Mouse (Mus musculus) megakaryocyte, embryonic 14.5 days (primary cell): ENCODE results near the gene Mapkapk5. TPM values are rescaled to one million over a fixed set of nuclear protein-coding genes. Genes with fewer than 3 reads are reported as not detected.

Experiments
- H3K27me3 ChIP-seq: replicated peaks from 2 replicates; pipeline ENCODE3; 2012; ENCODE audit warnings: inconsistent platforms
- H3K36me3 ChIP-seq: replicated peaks from 2 replicates; pipeline ENCODE3; 2012; ENCODE audit warnings: low read length, inconsistent platforms, mixed read lengths
- H3K4me1 ChIP-seq: 2 replicates; pipeline ENCODE4 v1.6.1; 2012; ENCODE audit warnings: inconsistent platforms
- H3K4me3 ChIP-seq: replicated peaks from 2 replicates; pipeline ENCODE3; 2012; ENCODE audit warnings: moderate library complexity, mild to moderate bottlenecking, inconsistent platforms
- H3K9me3 ChIP-seq: 2 replicates; pipeline ENCODE4 v1.6.1; 2012; ENCODE audit warnings: inconsistent platforms
- FLI1 ChIP-seq: IDR thresholded peaks from 2 replicates; pipeline ENCODE4 v1.6.1; 2012; ENCODE audit warnings: low read length, inconsistent platforms, mixed read lengths
- GATA1 ChIP-seq: IDR thresholded peaks from 3 replicates; pipeline ENCODE4 v1.6.1; 2012; ENCODE audit warnings: mixed read lengths, low read length, inconsistent platforms, borderline replicate concordance
- polyA plus RNA-seq: library from polyadenylated mRNA; stranded (reverse); fragments of >175 nt; gene quantifications from 2 replicates; pipeline ENCODE4 v1.2.3, GENCODE M21; 2012; ENCODE audit warnings: low replicate concordance; ENCODE audit not compliant: insufficient read depth

Mapkapk5 gene
- polyA plus RNA-seq, 1 experiment, result 85.9 TPM

GRCm38 (mm10) chr5:121564468-121564895 lies 18.8 kb upstream of the Mapkapk5 start:
- peak overlapping the region; percentile 86 for H3K4me3 ChIP-seq
- no peak for TF ChIP-seq FLI1
- TF ChIP-seq GATA1, result no peak
- no peaks in the 10 kb centered on the region for H3K9me3 ChIP-seq
- peaks cover 36% of the 10 kb centered on the region for H3K36me3 ChIP-seq
- H3K27me3 ChIP-seq, result no peaks in the 10 kb centered on the region
- H3K4me1 ChIP-seq, result peaks cover 19% of the 10 kb centered on the region

- Histone ChIP-seq H3K27me3 (peaks cover 7% of the 10 kb centered on the region), H3K9me3 (no peaks in the 10 kb centered on the region), H3K4me1 (peaks cover 19% of the 10 kb centered on the region), H3K4me3 (no peak overlapping the region), H3K36me3 (peaks cover 16% of the 10 kb centered on the region)
- TF ChIP-seq GATA1 (no peak), FLI1 (no peak)
Measured at GRCm38 (mm10) chr5:121562436-121562835, 16.7 kb upstream of the Mapkapk5 start.

GRCm38 (mm10) chr5:121549196-121549595 lies 3.5 kb upstream of the Mapkapk5 start:
- Histone ChIP-seq H3K4me1 (peaks cover 44% of the 10 kb centered on the region), H3K9me3 (peaks cover 12% of the 10 kb centered on the region), H3K36me3 (no peaks in the 10 kb centered on the region), H3K4me3 (no peak overlapping the region), H3K27me3 (peaks cover 4% of the 10 kb centered on the region)
- TF ChIP-seq GATA1, result no peak
- no peak for TF ChIP-seq FLI1

GRCm38 (mm10) chr5:121547084-121547483 lies 1.4 kb upstream of the Mapkapk5 start:
- H3K36me3 ChIP-seq, result no peaks in the 10 kb centered on the region
- H3K9me3 ChIP-seq, result peaks cover 12% of the 10 kb centered on the region
- H3K4me1 ChIP-seq, result peaks cover 55% of the 10 kb centered on the region
- H3K4me3 ChIP-seq, result no peak overlapping the region
- TF ChIP-seq GATA1, result no peak
- no peak for TF ChIP-seq FLI1
- peaks cover 4% of the 10 kb centered on the region for H3K27me3 ChIP-seq

- Histone ChIP-seq H3K36me3 (no peaks in the 10 kb centered on the region), H3K27me3 (peaks cover 2% of the 10 kb centered on the region), H3K4me1 (peaks cover 57% of the 10 kb centered on the region), H3K9me3 (peaks cover 8% of the 10 kb centered on the region), H3K4me3 (peak overlapping the region; percentile 96)
- TF ChIP-seq GATA1, result no peak
- TF ChIP-seq FLI1, result no peak
Measured at GRCm38 (mm10) chr5:121546530-121546895, 808 bp upstream of the Mapkapk5 start.

- Histone ChIP-seq H3K36me3 (peaks cover 7% of the 10 kb centered on the region), H3K4me1 (peaks cover 60% of the 10 kb centered on the region), H3K27me3 (no peaks in the 10 kb centered on the region), H3K4me3 (peak within 1 kb of the TSS; percentile 96), H3K9me3 (no peaks in the 10 kb centered on the region)
- TF ChIP-seq GATA1, result no peak
- no peak for TF ChIP-seq FLI1
Measured at GRCm38 (mm10) chr5:121544910-121545792, 554 bp downstream of the Mapkapk5 start, which contains the start of the genes Adam1a and Gm42878. TSS of gene Adam1a (minus strand) at chr5:121545482. TSS of gene Gm42878 (minus strand) at chr5:121545482.

GRCm38 (mm10) chr5:121543370-121543769 lies 2.3 kb downstream of the Mapkapk5 start:
- Histone ChIP-seq H3K4me1 (peaks cover 50% of the 10 kb centered on the region), H3K36me3 (peaks cover 22% of the 10 kb centered on the region)

GRCm38 (mm10) chr5:121541235-121541634 lies 4.5 kb downstream of the Mapkapk5 start:
- Histone ChIP-seq H3K36me3 (peaks cover 44% of the 10 kb centered on the region), H3K4me1 (peaks cover 37% of the 10 kb centered on the region), H3K4me3 (no peak overlapping the region), H3K9me3 (no peaks in the 10 kb centered on the region), H3K27me3 (no peaks in the 10 kb centered on the region)
- no peak for TF ChIP-seq FLI1
- no peak for TF ChIP-seq GATA1

More at GRCm38 (mm10) chr5:121543370-121543769, 2.3 kb downstream of the Mapkapk5 start:
- no peak overlapping the region for H3K4me3 ChIP-seq
- TF ChIP-seq GATA1, result no peak
- no peak for TF ChIP-seq FLI1
- no peaks in the 10 kb centered on the region for H3K9me3 ChIP-seq
- H3K27me3 ChIP-seq, result no peaks in the 10 kb centered on the region

- Histone ChIP-seq H3K36me3 (peaks cover 56% of the 10 kb centered on the region), H3K4me1 (peaks cover 38% of the 10 kb centered on the region)
- no peak for TF ChIP-seq GATA1
- no peak for TF ChIP-seq FLI1
Measured at GRCm38 (mm10) chr5:121540066-121540465, 5.6 kb downstream of the Mapkapk5 start.

GRCm38 (mm10) chr5:121537588-121537987 lies 8.1 kb downstream of the Mapkapk5 start:
- Histone ChIP-seq H3K4me3 (no peak overlapping the region), H3K36me3 (peaks cover 79% of the 10 kb centered on the region), H3K9me3 (no peaks in the 10 kb centered on the region), H3K4me1 (peaks cover 15% of the 10 kb centered on the region), H3K27me3 (no peaks in the 10 kb centered on the region)
- TF ChIP-seq GATA1 (no peak), FLI1 (no peak)

More at GRCm38 (mm10) chr5:121540066-121540465, 5.6 kb downstream of the Mapkapk5 start:
- Histone ChIP-seq H3K9me3 (no peaks in the 10 kb centered on the region), H3K4me3 (no peak overlapping the region), H3K27me3 (no peaks in the 10 kb centered on the region)
